Mouse (Mus musculus) right cerebral cortex, adult 2 months (tissue): ENCODE measurements around the gene Hoxb5.

ENCODE experiments used
- DNase-seq, 2 experiments: peaks; one replicate each; pipeline ENCODE4 v3.0.0; 2021 to 2022; ENCODE audit warnings: low spot score in 2 of 2

Gene Hoxb5

DNA sequence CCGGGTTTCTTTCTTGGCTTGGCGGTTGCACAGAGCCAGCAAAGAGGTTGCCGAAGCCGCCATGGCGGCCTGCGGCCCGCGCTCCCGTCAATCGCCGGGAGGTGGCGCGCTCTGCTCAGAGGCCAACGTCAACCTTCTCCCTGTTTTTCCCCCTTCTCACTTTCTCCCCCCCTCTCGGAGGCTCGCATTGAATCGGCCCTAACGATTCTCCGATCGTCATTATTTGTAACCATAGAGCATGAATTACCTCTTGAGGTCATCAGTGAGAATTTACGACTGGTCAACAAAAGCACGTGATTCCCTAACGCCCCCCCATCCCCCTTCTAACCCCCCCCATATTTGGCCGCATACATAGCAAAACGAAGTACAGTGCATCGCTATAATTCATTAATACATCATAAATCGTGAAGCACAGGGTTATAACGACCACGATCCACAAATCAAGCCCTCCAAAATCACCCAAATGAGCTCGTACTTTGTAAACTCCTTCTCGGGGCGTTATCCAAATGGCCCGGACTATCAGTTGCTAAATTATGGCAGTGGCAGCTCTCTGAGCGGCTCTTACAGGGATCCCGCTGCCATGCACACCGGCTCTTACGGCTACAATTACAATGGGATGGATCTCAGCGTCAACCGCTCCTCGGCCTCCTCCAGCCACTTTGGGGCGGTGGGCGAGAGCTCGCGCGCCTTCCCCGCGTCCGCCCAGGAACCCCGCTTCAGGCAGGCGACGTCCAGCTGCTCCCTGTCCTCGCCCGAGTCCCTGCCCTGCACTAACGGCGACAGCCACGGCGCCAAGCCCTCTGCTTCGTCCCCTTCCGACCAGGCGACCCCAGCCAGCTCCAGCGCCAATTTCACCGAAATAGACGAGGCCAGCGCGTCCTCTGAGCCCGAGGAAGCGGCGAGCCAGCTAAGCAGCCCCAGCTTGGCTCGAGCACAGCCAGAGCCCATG, at the start of gene Hoxb5:
TSS of gene Hoxb5 (plus strand) at position 186 of the 949 bp plus-strand sequence.
- no peak for DNase-seq

DNA sequence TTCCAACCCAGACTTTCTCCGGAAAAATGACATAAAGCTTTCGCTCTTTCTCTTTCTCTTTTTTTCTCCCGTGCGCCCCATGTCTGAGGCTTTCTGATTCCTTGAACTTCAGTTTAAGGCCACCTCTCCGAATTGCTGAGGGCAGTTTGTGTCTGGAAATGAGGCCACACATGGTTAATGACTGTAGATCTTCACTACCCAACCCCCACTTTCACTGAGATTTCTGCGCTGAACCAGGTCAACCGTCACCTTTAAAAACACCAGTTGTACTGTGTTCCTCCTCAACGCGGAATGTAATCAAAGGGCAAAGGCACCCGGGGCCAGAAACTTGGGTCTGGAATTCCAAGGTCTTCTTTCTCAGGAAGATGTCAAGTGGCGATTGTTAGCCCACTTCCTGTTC, 48.9 kb upstream of the Hoxb5 start:
- no peak for DNase-seq

DNA sequence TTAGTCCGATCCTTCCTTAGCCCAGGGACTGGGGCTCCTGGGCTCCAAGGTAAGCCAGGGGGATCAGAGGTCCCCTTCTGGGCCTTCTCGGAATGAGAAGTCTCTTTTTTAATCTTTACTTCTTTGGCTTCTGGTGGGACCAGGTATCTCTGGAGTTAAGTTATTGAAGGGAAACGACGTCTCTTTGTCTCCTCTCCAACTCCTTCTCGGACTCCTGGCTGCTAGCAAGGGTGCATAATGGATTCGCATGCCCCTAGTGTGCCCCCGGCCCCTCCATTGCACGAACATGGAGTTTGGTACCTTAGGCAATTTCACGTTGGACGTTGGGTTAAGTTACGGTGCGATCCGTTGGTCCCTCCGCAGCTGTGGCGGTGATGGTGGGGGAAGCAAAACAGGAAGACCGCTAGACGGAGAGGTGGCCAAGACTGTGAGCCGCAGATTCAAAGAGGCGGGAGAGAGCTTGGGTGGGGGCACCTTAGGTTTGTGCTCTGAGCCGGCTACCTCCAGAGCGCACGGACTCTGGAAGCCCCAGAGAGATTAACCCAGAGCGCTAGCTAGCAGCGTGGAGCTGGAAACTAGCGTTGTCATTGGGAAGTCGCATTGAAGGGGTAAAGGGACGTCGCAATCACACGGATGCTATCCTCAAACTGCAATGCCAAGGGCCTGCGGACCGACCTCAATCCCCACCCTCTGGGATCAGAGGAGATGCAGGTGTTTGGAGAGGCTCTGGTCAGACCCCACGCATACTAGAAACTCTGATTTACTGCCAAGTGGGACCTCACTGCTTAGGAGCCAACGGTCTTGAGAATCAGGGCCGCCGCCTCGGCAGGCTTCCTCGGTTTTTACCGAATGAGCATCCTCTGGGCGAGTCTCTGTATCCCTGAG, 47.8 kb upstream of the Hoxb5 start:
- no peak for DNase-seq

DNA sequence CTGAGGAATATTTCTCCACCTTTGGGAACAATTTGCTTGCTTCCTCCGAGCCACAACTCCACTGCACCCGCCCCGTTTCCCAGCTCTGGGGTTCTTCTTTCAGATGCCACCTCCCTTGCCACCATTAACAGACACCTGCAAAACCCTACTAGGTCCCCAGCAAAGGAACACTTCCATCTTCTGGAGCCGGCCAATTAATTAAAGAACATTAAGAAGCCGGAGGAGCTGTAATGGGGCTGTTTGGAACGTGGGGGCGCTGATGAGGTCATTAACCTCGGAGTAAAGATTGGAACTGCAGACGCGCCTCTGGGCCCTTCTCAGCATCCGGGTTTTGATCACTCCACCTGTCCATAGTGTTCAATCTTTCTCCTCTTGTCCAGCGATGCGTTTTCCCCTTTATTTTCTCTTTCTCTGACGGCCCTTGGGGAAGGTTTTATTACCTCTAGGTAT, 47.1 kb upstream of the Hoxb5 start:
- no peak for DNase-seq

DNA sequence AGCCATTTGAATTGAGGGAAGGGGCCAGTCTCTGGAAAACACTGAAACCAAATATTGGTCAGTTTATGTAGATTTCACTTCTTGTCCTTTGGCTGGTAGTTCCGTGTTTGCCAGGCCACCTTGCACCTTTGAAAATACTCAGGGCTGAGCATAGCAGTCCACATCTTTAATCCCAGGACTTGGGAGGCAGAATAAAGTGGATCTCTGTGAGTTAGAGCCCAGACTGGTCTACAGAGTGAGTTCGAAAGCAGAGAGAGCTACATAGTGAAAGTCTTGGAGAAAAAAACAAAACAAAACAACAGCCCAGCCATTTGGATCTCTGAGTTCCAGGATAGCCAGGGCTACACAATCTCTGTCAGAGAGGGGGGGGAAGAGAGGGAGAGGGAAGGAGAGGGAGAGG, 46.0 kb upstream of the Hoxb5 start:
- DNase-seq, result no peak

DNA sequence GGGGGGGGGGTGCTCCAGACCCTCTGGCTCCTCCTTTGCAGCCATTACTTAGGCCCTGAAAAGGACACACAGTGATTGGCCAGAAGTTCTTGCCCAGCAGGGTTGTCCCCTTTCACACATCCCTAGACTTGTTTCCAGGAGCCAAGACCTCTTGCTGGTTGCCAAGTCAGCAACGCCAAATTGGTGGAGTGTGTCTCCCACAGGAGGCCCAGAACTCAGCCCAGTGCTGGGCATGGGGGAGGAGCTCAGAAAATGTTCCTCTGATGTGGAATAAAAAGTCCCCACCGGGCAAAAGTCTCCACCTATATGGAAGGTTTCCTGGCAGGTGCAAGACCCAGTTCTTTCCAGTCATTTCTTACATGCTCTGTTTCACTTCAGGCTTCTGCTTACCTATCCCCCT, 44.1 kb upstream of the Hoxb5 start:
- DNase-seq, result no peak

DNA sequence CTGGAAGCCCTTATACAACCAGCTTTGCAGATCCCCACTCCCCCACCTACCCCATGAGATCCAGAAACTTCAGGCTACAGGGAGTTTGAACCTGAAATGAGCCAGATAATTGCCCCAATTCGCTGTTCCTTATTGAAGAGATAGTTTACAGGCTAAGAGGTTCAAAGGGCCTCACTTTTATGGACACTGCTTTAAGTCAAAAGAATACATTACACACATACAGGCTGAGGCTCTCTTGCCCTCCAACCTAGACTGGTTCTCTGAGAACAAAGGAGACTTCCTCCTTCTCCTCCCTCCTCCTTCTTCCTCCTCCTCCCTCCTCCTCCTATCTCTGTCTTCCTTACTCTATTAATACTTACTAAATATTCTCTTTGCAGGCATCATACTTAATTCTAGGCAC, 43.6 kb upstream of the Hoxb5 start:
- DNase-seq, result no peak

DNA sequence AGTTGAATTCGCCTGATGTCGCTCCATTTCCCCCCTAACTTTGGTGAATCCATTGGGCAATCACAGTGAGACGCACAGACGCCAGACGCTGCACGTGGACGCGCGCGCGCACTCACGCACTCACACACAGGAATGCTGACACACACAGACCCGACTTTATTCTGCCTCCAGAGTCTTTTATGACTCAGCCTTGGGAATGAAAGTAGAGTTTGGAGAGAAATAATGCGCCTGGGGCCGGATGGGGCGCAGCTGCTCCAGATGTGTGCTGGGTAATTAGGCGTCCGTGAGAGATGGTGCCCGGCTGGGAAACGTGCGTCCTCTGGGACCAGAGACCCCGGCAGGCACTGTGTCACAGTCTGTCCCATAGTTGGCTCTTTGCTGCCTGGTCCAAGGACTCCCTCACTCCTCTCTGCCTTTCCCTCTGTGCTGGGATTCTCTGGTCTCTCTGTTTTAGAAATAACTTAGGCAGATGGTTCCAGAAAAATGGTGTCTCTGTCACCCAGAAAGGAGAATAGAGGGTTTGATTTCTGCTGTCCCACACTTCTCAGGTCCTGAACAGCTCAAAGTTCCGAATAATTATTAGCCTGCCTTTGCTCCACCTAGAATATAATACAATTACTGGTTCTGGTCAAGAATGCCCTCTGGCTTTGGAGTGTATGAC, 42.7 kb upstream of the Hoxb5 start:
- no peak for DNase-seq

DNA sequence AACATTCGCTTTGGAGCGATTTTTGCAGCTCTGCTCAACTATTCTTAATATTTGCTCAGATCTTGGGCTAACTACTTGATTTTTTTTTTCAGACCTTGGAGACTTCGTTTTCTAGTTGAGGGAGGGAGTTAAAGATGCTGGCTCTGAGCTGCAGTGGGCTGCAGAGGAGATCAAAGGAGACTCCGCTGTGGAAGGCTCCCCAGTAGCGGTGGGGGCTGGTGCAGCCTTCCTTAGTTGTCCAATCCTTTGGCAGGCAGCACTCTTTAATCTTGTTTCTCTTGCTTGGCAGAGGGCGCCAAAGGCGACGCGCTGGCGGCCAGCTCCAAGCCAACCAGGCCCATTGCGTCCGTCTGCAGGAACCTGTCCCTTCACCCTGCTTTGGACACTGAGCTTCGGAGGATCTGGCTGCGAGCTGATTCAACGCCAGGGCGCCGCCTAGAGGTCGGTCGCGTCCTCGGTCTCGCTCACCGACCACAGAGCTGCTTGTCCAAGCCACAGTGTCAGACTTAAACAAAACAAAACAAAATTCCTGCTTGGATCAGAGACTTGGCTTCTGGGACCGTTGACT, 41.7 kb upstream of the Hoxb5 start:
- no peak for DNase-seq

DNA sequence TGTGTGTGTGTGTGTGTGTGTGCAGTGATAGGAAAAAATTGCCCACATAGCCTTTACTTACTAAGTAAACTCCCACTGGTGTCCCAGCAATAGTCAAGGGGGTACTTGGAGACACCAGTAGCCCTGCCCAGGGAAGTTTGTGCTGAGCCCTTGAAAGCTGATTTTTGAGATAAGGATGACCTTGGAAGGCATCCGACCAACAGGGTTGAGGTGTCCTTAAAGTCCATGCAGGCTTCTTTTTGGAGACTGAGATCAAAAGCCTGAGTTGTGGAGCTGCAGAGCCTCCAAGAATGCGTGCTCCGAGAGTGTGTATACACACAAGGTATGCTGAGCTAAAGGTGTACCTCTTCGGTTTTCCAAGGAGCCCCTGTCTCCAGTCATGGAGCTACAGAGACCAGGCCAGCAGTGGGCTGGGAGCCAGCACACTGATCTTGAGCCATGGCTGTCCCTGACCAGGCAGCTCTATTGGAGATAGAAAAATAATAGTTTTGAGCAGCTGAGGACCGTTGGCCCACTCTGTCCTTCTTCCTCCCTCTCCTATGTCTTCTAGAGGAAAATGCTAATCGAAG, 40.8 kb upstream of the Hoxb5 start:
- no peak for DNase-seq

DNA sequence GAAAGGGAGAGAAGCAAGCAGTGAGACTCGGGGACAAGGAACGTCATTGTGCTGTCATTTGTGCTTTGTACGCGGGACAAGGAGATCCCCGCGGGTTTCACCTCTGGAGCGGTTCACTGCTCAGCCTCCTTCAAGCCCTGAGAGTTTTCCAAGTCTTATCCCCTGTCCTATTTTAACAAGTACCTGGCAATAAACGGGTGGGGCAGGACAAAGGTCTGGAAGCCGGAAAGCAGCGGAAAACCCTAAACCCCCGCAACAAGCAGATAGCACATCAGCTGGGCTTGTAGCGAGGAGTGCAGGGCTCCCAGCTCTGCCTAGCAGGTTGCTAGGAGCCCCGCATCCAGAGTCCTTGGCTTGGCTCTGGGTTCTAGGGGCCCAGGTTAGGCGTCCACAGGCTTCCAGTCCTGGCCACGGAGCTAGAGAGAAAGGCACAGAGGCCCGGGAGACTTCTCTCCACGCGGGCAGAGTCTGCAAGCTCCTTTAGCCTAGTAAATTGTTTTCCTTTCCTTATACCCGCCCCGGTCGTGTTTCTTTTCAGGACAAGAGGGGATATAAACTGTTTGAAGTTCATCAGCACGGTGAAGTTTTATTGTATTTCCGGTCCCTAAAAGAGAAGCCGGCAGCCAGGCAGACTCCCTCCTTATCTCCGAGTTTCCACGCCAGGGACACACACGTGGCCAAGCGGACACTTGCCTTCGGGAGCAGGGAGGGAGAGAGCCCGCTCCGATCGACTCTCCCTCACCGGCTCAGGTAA, 39.3 kb upstream of the Hoxb5 start:
- DNase-seq, result no peak

DNA sequence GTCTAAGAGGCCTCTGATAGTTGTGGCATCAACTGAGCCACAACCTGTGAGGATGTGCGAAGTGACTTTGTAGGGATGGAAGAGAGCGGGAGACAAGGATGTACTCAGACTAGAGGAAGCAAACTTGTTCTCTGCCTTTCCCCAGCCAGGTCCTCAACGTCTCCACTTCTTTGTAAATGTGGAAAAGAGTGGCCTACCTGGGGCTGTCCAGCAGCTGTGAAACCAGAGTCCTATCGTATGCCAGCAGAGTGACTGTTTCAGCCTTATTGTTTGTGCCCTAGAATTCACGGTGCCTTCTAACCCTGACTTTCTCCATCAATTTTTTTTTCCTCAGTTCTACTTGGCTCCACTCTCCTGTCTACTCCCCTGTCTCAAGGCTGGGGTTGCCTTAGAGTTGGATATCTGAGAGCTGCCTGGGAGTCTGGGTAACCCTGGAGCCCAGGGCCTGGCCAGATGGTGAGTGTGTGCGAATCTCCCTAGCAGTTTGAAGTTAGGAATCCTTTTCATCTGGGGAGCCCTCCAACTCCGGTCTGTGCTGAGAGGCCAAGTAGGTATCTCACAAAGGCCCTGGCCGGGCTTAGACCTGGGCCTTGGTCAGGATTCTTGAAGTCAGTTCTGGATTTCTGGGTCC, 38.6 kb upstream of the Hoxb5 start:
- DNase-seq, result no peak

DNA sequence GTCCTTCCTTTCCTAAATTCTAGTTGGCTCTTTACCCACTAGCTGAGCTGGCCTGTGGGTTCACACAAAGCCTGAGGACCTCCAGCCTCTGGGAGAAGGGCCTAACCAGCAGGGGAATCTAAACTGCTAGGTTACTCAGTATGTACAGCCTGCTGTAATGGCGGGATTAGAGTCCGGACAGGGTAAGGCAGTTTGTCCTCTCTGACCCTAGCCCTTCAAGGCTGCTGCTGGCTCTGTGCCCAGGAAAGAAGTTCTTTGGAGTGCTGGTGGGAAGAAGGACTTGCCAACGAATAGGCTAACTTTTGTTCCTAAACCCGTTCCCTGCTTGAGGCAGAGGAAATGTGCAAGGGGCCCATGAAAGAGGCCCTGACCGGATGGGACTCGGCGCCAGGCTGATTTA, 37.2 kb upstream of the Hoxb5 start:
- DNase-seq, result no peak

DNA sequence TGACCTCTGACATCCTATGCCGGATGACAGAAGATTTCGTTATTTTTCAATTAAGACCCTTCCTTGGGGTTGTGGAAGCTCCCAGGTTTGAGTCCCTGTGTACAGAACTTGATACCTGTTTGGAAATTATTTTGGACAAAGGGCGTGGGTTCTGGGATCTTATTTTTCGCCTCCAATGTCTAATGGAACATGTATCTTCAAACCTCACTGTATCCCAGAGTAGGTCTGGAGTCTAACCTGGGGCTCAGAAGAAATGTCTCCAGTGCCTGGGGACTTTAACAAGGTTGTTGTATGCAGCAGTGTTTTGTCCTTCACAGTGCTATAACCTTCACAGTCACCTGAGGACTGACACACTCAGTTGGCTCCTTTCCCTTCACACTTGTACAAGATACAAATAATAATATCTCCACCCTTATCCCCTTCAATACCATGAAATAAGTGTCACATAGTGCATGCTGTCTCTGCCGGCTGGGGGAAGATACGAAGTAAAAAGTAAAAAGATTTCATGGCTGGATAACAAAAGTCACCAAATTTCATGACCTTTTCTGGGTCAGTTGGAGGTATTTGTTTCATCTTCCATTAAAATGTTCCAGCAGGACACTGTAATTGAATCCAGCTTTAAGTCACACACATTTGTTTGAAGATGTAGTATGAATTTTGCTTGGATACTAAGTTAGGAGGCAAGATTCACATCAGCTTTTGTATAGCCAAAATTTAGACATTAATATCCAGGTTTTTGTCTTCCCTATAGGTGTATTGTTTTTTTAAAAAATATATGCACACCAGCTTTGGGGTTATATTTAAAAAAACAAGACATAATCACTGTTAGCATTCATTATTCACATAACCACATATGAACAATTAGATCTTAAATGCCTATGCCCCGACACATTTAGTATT, 35.9 kb upstream of the Hoxb5 start:
- DNase-seq, result no peak

DNA sequence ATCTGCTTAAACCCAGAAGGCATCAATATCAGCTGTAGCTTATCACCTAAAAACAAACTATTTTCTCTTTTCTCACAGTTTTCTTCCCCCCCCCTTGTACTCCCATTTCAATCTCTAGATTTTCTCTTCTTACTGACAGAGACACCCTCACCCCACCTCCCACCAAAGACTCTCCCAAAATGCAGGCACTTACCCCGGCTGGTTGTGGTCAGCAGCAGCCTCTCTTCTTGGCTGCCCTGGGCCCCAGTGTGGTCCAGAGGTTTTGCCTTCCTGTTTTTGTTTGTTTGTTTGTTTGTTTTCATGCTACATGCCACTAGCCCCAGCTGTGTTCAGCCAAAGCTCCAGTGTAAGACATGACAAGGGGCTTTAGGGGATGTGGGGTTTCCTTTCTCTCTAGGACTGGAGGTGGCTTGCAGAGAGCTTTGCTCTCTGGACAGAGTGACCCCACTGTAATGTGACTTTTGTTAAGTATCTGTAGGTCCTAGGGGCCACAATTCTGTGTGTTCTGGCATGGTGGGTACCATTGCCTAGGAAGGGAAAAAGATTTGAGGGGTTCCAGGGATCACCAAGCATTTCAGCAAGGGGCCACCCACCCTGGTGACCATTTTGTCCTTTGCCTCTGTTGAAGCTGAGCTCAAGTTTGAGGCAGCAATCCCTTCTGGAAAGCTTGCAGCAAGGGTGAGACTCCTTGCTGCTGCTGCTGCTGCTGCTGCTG, 34.9 kb upstream of the Hoxb5 start:
- no peak for DNase-seq

DNA sequence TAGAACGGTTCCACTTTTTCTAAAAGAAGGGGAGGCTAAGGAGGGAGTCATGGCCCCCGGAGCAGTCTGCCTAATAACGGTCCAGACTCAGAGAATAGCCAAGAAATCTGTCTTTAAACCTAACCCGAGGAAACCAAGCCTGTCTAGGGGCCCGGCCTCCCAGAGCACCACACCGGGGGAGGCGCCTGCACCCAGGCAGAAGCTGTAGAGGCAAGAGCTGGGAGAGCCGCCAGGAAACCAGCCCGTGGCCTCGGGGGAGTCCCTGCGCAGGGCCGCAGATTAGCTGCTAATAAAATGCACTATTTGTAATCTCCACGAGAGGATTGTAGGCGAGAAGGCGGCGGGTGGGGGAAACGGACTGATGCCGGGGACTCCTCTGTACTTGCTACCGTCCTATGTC, 33.3 kb upstream of the Hoxb5 start:
- no peak for DNase-seq

DNA sequence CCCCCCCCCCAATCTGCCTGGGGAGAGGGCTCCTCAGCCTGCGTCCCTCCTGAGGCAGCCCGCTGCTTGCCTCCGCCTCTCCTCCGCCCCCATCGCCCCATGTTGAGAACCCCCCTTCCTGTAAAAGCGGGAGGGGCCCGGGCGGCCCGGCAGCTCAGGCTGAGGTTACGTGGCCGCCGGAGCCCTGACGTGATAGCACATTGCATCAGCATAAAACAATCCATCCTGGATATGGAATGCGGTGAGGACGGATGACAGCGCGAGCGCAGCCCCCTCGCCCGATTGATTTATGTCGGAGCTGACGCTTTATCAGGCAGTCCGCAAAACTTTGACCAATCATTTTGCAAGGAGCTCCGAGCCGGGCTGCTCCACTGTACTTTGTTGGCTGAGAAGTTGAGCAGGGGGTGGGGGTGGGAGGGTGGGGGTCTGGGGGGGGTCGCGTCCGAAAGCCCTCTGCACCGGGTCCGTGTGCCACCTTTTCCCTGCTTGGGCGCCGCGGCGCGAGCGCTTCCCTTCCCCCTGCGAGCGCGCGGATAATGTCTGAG, 32.1 kb upstream of the Hoxb5 start, which contains the start of gene Hoxb9:
TSS of gene Hoxb9 (plus strand) at position 462 of the 545 bp plus-strand sequence.
- no peak for DNase-seq

DNA sequence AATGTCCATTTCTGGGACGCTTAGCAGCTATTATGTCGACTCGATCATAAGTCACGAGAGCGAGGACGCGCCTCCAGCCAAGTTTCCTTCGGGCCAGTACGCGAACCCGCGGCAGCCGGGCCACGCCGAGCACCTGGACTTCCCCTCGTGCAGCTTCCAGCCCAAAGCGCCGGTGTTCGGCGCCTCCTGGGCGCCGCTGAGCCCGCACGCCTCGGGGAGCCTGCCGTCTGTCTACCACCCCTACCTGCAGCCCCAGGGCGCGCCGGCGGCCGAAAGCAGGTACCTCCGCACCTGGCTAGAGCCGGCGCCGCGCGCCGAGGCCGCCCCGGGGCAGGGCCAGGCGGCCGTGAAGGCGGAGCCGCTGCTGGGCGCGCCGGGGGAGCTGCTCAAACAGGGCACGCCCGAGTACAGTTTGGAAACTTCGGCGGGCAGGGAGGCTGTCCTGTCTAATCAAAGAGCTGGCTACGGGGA, 31.6 kb upstream of the Hoxb5 start:
- no peak for DNase-seq
